Mouse (Mus musculus) cerebellum, postnatal 25 days (tissue): Measurements from ENCODE around the gene Anapc15.

Experiments used
- DNase-seq, 2 experiments: peaks; one replicate each; pipeline ENCODE4 v3.0.0; 2021; ENCODE audit warnings: mixed read lengths in 2 of 2

The Anapc15 gene

DNA sequence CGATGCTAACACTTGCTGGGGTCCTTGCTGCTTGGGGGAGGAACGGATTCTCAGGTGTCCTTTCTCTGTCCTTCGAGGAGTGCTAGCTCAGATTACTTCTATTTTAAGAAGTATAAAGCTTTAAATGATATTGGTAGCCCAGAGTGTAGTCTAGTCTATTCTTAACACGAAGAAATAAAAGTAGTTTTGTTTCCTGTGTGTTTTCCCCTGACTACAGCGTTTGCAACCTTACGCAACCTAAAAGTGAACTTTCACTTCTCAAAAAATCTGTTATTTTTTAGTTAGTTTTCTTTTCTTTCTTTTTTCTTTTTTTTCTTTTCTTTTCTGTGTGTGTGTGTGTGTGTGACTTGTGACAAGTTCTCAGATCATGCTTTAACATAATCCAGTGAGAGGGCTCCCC, 11.8 kb upstream of the Anapc15 start:
- DNase-seq: no peak

DNA sequence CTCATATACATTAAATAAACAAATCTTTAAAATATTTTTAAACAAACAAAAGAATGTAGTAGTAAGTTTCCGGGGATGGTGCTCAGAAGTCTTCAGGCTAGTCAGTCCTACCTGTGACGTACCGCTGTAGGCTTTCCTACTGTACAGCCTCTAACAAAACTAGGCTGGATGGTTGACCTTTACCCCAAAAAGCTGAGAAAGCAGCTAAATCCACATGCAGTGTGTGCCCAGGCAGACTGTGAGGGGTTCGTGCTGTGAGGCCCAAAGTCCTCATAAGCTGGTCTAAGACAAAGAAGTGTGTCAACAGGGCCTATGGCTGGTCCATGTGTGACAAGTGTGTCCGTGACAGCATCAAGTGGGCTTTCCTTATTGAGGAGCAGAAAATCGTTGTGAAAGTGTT, 10.7 kb upstream of the Anapc15 start:
- DNase-seq: no peak

DNA sequence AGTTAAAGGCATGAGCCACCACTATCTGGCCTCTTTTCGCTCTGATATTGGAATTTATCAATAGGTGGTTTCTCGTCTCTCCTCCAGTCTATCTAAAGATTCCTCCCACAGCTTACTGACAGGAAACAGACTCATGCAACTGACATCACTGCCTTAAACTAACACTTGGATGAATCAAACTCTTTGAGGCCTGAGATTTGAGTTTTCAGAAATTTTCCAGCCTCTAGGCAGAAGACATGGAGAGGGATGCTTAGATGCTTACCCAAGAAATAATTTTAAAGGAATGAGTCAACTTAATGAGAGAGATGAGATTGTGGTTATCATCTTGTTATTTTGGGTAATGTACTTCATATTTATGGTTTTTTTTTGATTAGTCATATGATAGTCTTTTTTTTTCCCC, 9.7 kb upstream of the Anapc15 start:
- no peak for DNase-seq

DNA sequence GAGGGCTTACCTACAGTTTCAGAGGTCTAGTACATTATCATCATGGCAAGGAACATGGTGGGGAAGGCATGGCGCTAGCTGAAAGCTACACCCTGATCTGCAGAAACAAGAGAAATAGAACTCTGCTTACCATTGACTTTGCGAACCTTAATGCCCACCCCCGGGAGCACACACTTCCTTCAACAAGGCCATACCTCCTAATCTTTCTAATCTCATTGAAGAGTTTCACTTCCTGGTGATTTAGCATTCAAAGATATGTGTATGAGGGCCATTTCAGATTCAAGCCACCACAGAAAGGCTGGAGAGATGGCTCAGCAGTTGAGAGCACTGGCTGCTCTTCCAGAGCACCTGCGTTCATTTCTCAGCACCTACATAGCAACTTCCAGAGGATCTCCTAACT, 6.4 kb upstream of the Anapc15 start, which contains the start of gene Folr2:
Folr2 (minus strand) TSS at position 101 of the 400 bp plus-strand sequence.
- DNase-seq: no peak

DNA sequence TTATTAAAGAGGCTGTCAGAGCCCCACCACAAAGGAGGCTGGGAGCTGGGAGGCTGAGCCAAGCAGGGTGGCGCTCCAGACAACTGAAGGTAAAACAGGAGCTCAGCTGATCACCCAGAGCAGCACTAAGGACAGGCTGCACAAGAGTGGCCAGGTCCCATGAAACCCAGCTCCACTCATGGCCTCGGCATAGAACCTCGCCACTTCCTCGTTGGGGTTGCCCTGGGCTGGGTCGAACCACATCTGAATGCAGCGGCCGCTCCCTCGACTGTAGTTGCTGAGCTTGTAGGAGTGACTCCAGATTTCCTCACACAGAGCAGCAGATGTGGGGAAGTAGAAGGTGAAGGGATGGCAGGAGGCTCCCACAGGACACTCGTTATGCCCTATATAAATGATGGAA, 5.2 kb upstream of the Anapc15 start:
- no peak for DNase-seq

DNA sequence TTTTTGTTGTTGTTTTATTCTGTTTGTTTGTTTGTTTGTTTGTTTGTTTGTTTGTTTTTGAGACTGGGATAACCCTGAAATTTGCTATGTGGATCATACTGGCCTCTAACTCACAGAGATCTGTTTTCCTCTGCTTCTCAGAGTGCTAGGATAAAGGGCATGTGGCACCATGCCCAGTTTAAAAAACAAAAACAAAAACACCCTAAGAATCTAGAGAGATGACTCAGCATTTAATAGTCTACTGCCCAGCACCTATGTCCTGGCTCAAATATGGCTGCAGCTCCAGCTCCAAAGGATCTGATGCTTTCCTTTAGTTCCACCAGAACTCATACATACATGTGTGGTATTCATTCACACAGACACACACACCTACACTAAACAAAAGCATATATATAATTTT, 2.5 kb upstream of the Anapc15 start:
- DNase-seq: no peak

DNA sequence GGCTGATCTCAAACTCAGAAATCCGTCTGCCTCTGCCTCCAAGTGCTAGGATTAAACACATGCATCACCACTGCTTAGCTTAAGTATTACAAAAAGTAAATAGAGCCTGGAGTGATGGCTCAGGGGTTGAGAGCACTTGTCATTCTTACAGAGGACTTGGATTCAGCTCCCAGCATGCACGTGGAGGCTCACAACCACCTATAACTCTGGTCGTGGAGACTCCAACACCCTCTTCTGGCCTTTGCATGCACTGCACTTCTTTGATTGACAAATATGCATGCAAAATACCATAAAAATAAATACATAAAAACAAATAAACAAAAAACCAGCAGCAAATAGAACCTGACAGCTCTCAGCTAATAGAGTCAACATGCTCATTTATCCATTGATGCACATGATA, 1.2 kb upstream of the Anapc15 start:
- no peak for DNase-seq

DNA sequence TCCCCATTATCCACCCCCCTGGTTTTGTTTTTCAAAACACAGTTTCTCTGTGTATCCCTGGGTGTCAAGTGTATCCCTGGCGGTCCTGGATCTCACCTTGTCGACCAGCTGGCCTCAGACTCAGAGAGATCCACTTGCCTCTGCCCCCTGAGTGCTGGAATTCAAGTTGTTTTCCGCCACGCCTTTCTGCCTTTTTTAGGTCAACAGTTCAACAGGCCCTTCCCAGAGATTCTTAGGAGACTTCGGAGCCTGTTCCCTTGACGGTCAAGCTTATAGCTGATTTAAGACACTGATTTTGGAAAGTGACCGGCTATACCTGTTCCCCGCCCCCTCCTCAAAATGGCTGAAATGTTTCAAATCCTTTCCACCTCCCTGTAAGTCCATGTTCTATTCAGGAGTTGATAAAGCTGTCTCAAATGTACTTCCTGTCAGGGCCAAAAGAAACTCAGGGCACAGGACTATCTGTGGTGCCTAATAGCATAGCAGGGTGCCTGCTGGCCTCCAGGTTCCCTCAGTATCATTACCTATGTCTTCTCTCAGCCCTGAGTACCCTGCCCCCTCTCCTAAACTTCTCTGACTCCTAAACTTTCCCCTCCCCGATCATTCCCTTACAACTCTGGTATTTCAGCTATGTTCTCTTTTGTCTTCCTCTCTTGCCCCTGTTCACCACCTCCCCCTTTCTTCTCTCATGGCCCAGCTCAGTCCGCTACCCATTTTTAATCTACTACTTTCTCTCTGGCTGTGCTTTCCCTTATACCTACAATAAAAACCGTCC, 3.2 kb downstream of the Anapc15 start:
- DNase-seq: no peak

DNA sequence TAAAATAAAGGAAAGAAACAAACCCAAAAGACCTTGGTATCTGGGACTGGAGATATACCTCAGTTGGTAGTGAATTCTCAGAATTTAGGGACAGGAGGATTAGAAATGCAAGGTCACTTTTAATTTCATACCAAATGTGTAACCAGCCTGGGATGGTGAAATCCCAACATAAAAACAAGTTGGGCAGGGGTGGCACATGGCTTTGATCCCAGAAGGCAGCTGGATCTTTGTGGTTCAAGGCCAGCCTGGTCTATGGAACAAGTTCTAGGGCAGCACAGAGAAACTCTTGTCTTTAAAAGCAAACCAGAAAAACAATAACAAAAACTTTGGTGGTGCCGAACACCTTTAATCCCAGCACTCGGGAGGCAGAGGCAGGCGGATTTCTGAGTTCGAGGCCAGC, 4.0 kb downstream of the Anapc15 start:
- DNase-seq: no peak

DNA sequence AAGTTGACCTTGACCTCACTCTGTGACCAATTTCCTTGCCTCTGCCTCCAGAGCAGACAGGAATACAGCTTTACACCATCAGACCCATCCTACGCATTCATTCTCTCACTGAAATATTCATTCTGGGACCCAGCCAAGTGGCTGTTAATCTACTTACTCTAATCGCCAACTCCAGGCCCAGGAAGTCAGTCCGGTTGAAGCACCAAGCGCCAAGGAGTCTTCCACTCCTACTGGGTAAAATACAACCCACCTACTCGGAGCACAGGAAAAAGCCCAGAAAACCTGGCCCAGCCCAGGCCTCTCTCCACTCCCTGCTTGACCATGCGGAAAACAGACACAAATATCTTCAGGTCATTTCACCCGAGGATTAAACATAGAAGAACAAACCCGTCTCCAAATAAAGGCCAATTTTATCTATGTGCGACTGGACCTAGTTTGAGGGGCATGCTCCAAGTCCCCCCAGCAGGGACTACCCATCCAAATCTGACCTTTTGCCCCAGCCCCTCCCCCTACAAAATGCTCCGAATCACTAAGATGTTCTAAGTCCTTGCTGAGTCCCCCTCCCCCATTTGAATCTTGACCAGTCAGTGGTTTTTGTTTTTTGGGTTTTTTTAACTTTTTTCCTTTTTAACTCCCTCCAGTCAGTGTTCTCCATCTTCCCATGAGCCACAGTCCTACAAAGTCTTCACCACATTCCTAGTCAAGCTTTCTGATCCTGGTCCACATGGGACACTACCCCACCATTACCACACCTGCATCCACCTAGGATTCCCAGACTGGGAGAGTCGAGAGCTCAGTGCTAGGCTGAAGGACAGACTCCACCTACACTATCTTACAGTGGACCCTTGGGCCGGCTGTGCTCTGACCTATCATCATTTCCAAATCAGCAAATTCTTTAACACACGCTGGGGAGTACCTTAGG, 5.0 kb downstream of the Anapc15 start:
- no peak for DNase-seq

DNA sequence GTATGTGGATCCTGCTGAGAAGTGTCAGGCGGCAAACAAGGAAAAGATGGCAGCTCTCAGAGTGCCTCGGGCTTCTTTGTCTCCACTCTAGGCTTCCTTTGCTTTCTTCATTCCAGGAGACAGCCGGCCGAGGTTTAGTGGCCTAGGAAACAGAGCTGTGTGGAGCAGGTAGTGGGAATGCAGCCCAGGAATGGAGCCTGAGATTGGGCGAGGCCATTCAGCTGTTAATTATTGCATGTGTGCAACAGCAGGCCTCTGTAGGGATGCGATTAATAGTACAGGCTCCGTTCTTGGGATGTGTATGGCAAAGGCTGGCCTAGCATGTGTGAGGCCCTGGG, 5.6 kb downstream of the Anapc15 start:
- no peak for DNase-seq

DNA sequence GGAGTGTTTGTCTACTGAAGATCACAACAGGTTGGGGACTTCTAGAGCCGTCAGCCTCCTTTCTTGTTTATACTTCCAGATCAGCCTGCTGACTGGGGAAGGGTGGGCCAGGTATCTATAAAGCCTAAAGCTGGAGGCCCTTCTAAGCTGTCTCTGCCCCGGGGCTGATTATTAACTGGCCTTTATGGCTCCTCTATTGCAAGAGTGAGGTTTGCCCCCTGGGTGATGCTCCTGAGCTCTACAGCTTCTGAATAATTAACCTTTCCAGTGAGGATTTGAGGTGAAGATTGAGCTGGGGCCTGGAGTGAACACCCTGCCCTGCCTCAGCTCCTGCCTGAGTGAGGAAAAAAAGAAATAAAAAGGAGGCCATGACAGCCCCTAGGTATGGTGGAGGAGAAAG, 7.1 kb downstream of the Anapc15 start, which contains the start of gene Folr1:
Folr1 (minus strand) TSS at position 160 of the 400 bp plus-strand sequence.
- DNase-seq: no peak

DNA sequence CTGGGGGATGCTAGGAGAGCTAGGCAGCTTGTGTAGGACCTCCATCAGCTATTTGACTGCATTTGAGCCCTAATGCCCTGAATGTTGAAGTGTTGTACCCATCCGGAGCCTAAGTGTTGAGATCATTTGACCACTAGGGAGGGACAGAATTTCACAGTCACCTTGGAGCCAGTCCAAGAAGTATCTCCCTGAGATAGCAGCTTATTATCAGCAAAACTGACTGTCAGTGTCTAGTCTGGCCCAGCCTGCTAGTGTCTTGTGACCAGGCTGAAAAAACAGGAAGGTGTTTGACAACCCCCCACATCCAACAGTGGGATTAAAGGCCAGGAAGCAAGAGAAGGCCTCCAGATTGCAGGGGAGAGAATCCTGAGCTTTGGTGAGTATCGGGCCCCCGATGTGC, 7.8 kb downstream of the Anapc15 start:
- no peak for DNase-seq

DNA sequence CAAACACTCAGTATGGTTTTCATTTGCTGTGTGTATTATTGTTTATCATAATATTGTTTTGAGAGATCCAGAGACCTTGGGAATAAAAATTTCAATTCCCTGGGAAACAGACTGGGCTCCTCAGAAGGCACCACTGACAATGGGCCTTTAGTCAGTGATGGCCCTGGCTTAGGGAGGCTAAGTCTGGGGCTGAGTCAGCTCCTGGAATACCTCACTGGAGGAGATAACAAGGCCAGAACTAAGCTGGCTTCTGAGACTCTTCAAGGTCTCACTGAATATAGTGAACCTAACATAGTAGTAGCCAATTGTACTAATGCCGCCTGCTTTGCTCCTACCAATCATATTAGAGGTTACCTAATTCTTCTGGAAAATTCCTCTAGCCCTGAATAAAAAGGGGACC, 12.5 kb downstream of the Anapc15 start:
- DNase-seq: no peak

DNA sequence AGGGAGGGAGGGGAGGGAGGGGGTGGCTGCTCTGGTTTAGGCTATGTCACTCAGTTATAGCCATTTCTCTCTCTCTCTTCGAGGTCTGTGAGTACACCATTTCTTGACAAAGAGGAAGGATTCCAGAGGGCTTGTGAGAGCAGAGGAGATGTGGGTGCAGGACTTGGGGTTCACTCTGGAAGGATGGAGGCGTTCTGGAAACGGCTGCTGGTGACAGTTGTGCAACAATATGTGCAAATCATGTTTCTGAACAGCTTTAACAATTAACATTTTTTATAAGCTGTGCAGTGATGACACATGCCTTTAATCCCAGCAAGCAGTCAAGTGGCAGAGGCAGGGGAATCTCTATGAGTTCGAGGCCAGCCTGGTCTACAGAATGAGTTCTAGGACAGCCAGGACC, 17.3 kb downstream of the Anapc15 start:
- DNase-seq: no peak

DNA sequence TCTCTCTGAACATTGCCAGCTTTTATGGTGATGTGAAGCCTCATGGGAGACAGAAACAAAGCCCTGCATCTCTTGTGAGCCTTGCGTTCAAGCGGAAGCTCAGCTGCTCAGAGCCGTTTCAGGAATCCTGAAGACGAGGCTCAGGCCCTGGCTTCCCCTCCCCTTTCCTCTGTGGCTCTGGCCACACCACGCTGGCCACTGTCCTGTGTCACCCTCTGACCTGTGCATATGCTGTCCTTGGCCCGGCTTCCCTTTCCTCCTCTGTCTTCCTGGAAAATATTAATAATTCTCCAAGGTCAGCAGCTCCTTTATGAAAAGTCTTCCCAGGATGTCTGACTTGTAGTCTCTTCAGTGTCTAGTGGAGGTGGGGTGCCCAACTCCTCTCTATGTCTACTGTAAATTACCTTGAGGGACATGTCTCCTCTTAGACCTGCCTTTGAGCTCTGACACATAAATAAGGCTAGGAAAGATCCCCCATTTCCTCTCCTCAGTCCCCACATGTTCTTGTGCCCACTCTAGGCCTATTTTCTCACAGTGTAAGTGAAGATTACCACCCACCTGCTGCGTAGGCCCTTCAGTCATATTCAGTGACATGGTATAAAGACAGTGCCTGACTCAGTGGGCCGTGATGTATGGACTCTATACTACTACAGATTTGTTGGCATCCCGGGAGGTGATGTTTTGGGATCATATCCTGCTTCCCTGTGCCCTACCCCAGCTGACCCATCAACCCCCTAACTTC, 19.1 kb downstream of the Anapc15 start:
- no peak for DNase-seq

DNA sequence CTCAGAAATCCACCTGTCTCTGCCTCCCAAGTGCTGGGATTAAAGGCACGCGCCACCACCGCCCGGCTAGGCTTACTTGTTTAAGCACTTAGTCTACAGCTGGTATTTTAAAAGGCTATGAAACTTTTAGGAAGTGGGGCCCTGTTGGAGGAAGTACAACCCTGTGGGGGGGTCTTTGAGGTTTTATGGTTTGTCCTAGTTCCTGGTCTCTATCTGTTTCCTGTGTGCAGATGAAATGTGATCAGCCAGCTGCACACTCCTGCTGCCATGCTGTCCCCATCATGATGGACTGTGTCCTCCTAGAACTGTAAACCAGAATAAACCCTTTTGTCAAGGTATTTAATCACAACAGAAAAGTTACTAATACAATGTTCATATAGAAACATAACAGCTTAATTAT, 20.6 kb downstream of the Anapc15 start:
- no peak for DNase-seq

DNA sequence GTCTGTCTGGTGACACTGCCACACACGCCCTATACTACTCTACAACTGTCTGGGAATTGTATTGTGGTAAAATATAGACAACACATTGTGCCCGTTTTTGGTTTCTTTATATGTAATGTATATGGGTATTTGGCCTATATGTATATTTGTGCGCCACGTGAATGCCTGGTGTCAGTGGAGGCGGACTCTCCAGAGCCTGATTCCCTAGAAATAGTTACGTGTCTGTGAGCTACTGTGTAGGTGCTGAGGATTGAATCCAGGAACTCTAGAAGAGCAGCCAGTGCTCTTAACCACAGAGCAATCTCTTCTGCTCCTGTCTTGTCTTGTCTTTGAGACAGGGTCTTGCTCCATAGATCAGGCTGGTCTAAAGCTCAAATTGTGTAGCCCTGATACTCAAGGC, 22.8 kb downstream of the Anapc15 start:
- no peak for DNase-seq

DNA sequence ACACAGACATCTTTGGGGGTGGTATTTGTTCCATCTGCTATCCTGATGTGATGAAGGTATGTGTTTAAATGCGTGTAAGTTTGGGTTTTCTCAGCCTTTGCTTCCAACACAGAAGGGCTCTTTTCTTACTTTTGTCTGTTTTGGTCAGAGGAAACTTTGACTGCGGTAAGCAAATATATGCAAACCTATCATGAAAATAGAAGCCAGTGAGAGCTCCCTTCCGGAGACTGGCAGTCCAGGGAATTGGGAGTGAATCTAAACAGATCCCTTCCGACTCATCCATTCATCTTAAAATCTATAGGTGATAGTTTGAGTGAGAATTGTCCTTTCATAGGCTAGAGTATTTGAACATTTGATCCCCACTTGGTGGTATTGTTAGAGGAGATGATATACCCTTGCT, 24.9 kb downstream of the Anapc15 start:
- no peak for DNase-seq

DNA sequence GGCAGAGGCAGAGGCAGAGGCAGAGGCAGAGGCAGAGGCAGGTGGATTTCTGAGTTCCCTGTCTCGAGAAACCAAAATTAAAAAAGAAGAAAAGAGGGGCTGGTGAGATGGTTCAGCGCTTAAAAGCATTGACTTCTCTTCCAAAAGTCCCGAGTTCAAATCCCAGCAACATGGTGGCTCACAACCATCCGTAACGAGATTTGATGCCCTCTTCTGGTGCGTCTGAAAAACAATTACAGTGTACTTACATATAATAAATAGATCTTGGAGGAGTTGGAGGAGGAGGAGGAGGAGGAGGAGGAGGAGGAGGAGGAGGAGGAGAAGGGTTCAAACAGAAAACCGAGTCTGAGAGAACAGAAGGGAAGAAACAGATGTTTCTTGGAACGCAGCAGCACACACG, 32.2 kb downstream of the Anapc15 start:
- peak in 1 of 2 experiments; percentile 26 for DNase-seq

DNA sequence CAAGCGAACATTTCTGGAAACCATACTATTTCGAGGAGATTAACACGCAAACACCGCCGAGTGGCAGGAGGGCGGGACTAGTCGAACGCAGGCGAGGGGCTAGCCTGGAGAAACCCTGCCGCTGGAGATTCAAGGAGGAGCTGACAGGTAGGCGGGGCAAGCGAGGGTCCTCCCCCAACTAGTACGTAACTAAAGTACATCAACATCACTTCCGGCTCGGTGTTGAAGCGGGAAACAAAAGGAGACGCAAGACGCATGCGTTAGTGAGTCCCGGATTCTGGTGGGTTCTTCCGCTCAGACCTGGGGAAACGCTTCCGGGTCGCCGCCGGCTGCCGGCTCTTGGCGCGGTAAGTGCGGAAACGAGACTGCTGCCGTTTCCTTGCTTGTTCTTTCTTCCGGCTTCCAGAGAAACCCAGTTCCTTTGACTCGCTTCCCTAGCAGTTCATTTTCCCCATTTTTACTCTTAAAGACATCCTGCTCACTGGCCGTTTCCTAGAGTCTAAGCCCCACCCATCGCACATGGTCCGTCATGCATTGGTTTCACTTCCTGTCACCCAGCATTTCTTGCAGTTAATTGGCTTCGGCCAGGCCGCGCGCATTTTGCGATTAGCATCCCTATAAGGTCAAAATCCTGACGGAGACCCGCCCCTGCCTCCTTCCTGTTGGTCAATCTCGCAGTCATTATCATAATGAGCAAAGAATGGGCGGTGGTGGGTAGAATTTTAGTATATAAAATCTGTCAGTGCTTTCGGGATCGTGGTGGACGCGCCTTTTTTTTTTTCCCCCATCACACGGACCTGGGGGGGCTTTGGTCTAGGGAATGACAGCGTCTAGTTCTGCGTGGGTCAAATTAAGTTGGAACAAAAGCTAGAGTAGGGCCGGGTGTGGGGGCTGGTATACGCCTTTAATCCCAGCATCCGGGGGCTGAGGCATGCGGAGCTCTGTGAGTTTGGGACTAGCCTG, 32.9 kb downstream of the Anapc15 start:
- DNase-seq: peak; percentile 96
